Mouse (Mus musculus) effector memory CD4-positive, alpha-beta T cell, adult 7 months (primary cell): ENCODE measurements around the gene Ube2s. TPM values are rescaled to one million over a fixed set of nuclear protein-coding genes. Genes with fewer than 3 reads are reported as not detected.

Experiments
- polyA plus RNA-seq: library from polyadenylated mRNA; unstranded; fragments of 100-300 nt; shearing (Covaris generic); gene quantifications from one replicate; pipeline ENCODE4 v1.2.1, GENCODE M21; 2017

Gene Ube2s
- polyA plus RNA-seq, result 275 TPM

GRCm38 (mm10) chr7:4812303-4813104 lies at the start of gene Ube2s:
Gene Ube2s, minus strand, starts transcription at chr7:4812590.

GRCm38 (mm10) chr7:4844245-4844916 lies 32.0 kb upstream of the Ube2s start, which contains the start of gene Shisa7:
Gene Shisa7, minus strand, starts transcription at chr7:4844696.

GRCm38 (mm10) chr7:4792278-4793212 lies 19.8 kb downstream of the Ube2s start, which contains the start of gene Rpl28:
Gene Rpl28, plus strand, starts transcription at chr7:4792874.

GRCm38 (mm10) chr7:4789436-4789935 lies 22.9 kb downstream of the Ube2s start, which contains the start of gene Tmem238:
Gene Tmem238, minus strand, starts transcription at chr7:4789656.

GRCm38 (mm10) chr7:4782759-4783158 lies 29.6 kb downstream of the Ube2s start, which contains the start of the genes Il11 and Tmem190:
Gene Il11, minus strand, starts transcription at chr7:4782859.
Gene Tmem190, plus strand, starts transcription at chr7:4782937.

GRCm38 (mm10) chr7:4771202-4771601 lies 41.2 kb downstream of the Ube2s start, which contains the start of gene Fam71e2:
Gene Fam71e2, minus strand, starts transcription at chr7:4771302.

GRCm38 (mm10) chr7:4752821-4753570 lies 59.4 kb downstream of the Ube2s start, which contains the start of gene Cox6b2:
Gene Cox6b2, minus strand, starts transcription at chr7:4753094.

Other genes starting within 250 kb of the Ube2s start
- gene Ptprh, start 208.5 kb downstream of the Ube2s start, polyA plus RNA-seq, result not detected
- gene Tmem86b, start 181.2 kb downstream of the Ube2s start, polyA plus RNA-seq, result 11.7 TPM
- gene Ppp6r1, start 153.6 kb downstream of the Ube2s start, polyA plus RNA-seq, result 243 TPM
- gene Hspbp1, start 127.5 kb downstream of the Ube2s start, polyA plus RNA-seq, result 62.4 TPM
- gene Brsk1, start 122.0 kb downstream of the Ube2s start, polyA plus RNA-seq, result not detected
- gene Tmem150b, start 87.3 kb downstream of the Ube2s start, polyA plus RNA-seq, result not detected
- gene Kmt5c, start 72.5 kb downstream of the Ube2s start, polyA plus RNA-seq, result 29.2 TPM
- not detected for gene Cox6b2, start 59.5 kb downstream of the Ube2s start, polyA plus RNA-seq
- gene Fam71e2, start 41.3 kb downstream of the Ube2s start, polyA plus RNA-seq, result not detected
- 0.67 TPM for gene Il11, start 29.7 kb downstream of the Ube2s start, polyA plus RNA-seq
- gene Tmem190, start 29.7 kb downstream of the Ube2s start, polyA plus RNA-seq, result not detected
- 8.3 TPM for gene Tmem238, start 22.9 kb downstream of the Ube2s start, polyA plus RNA-seq
- gene Rpl28, start 19.7 kb downstream of the Ube2s start, polyA plus RNA-seq, result 215 TPM
- gene Shisa7, start 32.1 kb upstream of the Ube2s start, polyA plus RNA-seq, result not detected
- 6.2 TPM for gene Isoc2b, start 57.7 kb upstream of the Ube2s start, polyA plus RNA-seq
- gene Isoc2a, start 64.6 kb upstream of the Ube2s start, polyA plus RNA-seq, result 0.33 TPM
- not detected for gene Gm36210, start 93.9 kb upstream of the Ube2s start, polyA plus RNA-seq
- gene Zfp628, start 102.6 kb upstream of the Ube2s start, polyA plus RNA-seq, result 2.3 TPM
- not detected for gene Nat14, start 109.4 kb upstream of the Ube2s start, polyA plus RNA-seq
- not detected for gene Ssc5d, start 113.2 kb upstream of the Ube2s start, polyA plus RNA-seq
- gene Sbk2, start 151.8 kb upstream of the Ube2s start, polyA plus RNA-seq, result not detected
- gene Sbk3, start 158.6 kb upstream of the Ube2s start, polyA plus RNA-seq, result not detected
- 20.4 TPM for gene Zfp579, start 183.6 kb upstream of the Ube2s start, polyA plus RNA-seq
- 17.9 TPM for gene Zfp524, start 201.8 kb upstream of the Ube2s start, polyA plus RNA-seq
- gene Fiz1, start 202.1 kb upstream of the Ube2s start, polyA plus RNA-seq, result 48.5 TPM
- 5.2 TPM for gene Gm44973, start 202.9 kb upstream of the Ube2s start, polyA plus RNA-seq
- gene Zfp865, start 207.8 kb upstream of the Ube2s start, polyA plus RNA-seq, result 6.4 TPM
- gene Ccdc106, start 208.0 kb upstream of the Ube2s start, polyA plus RNA-seq, result not detected
- gene 4632433K11Rik, start 221.5 kb upstream of the Ube2s start, polyA plus RNA-seq, result 0.62 TPM
- gene Zfp784, start 225.9 kb upstream of the Ube2s start, polyA plus RNA-seq, result 2.7 TPM
- gene Zfp580, start 238.9 kb upstream of the Ube2s start, polyA plus RNA-seq, result 1.4 TPM
- 100 TPM for gene U2af2, start 249.6 kb upstream of the Ube2s start, polyA plus RNA-seq